Mouse (Mus musculus) E14TG2a.4 (cell line): ENCODE measurements around the gene Fam83g.

Experiments used
- H3K27me3 ChIP-seq: 2 replicates; pipeline ENCODE4 v1.6.1; 2014; ENCODE audit warnings: low read length, control low read depth; ENCODE audit not compliant: insufficient read depth
- H3K36me3 ChIP-seq: 2 replicates; pipeline ENCODE4 v1.6.1; 2014; ENCODE audit warnings: low read length, control low read depth; ENCODE audit not compliant: insufficient read depth
- H3K4me1 ChIP-seq: replicated peaks from 2 replicates; pipeline ENCODE4 v1.6.1; 2014; ENCODE audit warnings: low read depth, low read length, control low read depth
- H3K4me3 ChIP-seq: replicated peaks from 2 replicates; pipeline ENCODE4 v1.5.1; 2014; ENCODE audit warnings: mild to moderate bottlenecking, low read length
- H3K9me3 ChIP-seq: 2 replicates; pipeline ENCODE4 v1.6.1; 2014; ENCODE audit warnings: low read length, control low read depth
- CTCF ChIP-seq: conservative IDR thresholded peaks from 2 replicates; pipeline ENCODE4 v1.5.1; 2014; ENCODE audit warnings: low read length
- NANOG ChIP-seq: IDR thresholded peaks from 2 replicates; pipeline ENCODE4 v1.6.1; 2014; ENCODE audit warnings: borderline replicate concordance, low read length, mixed read lengths
- POU5F1 ChIP-seq: IDR thresholded peaks from 2 replicates; pipeline ENCODE4 v1.6.1; 2014; ENCODE audit warnings: low read length, borderline replicate concordance

Fam83g gene

DNA sequence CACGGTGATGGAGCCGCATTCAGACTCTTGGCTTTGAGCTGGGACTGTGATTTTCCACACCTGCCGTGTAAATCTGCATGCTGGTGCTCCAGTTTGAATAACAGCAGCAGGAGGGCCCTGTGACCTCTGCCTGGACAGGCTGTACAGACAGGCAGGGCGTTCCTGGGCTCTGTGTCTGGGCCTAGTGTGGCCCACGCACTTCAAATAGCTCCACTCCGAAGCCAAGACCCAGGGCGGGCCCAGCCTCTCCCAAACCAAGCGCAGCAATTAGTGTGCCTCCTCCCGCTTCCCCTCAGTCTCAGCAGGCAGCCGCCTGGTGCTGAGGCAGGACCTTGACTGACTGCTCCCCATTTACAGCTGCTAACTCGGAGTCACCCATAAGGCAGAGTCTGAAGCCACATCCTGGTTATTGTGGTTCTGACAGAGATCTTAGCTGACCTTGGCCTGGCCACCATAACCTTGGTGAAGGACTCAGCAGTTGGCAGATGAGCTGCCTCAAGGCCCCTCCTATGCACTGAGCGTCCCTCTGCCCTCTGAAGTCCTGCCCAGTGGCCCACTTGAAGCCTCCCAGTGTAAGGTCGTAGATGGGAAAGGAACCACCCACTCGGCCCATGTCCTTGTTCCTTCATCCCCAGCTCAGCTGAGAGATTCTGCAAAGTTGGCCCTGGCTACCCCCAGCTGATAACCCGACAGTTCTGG lies 29.4 kb downstream of the Fam83g start:
- TF ChIP-seq POU5F1 (no peak), NANOG (no peak), CTCF (no peak; the same call in 1 of the 2 replicates)
- Histone ChIP-seq H3K27me3 (peaks cover 39% of the 10 kb centered on the region), H3K4me3 (no peak overlapping the region), H3K9me3 (no peaks in the 10 kb centered on the region), H3K36me3 (no peaks in the 10 kb centered on the region), H3K4me1 (peaks cover 35% of the 10 kb centered on the region)

DNA sequence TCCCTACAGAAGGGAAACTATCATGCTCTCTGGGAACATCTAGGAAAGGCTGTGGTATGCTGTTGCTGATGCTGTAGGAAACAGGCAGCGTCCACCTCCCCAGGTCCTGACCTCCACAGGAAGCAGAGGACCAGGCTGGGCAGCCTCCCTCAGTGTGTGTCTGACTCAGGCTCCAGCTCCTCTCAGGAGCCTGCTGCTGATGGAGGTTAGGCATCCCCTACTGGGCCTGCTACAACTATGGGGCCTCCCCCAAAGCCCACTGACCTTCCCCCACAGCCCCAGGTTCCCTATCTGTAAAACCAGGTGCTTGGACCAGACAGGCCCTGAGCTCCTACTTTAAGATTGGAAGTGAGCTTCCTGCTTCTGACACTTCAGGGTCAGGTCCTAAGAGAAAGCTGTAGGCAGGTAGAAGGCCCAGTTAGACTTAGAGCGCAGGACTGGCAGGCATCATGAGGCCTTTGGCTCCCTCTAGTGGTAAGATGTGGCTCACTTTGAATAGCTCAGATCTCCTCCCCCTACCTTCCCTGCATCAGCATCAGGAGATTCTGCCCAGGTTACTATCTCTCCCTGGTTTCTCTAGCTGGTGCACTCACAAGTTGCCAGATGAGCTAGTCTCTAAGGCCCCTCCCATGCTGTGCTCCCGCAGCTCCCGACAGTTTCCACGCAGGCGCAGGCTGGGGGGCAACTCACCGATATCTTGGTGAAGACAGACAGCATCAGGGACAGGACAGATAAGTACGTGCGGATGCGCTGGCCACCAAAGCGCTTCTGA lies 30.6 kb downstream of the Fam83g start:
- Histone ChIP-seq H3K4me3 (no peak overlapping the region), H3K36me3 (no peaks in the 10 kb centered on the region)

DNA sequence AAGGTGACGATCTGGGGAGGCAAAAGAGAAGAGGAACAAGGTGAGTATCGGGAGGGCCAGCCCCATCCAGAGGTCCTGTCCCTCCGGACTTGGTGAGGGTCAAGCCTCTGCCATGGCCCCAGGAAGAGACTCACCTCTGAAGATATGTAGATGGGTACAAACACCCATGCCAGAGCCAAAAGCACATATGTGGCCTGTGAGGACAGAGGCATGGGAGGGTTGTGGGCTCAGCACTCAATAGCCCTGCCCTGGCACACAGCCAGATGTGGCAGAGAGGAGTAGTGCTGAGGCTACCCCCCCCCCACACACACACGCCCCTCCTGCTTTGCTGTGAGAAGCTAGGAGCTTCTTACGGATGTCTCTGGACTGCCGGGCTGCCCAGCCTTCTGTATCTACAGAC lies 31.2 kb downstream of the Fam83g start:
- no peak for TF ChIP-seq NANOG
- TF ChIP-seq POU5F1, result no peak
- no peak for TF ChIP-seq CTCF

More for the DNA sequence above, 30.6 kb downstream of the Fam83g start:
- Histone ChIP-seq H3K4me1 (peaks cover 23% of the 10 kb centered on the region), H3K9me3 (no peaks in the 10 kb centered on the region), H3K27me3 (peaks cover 39% of the 10 kb centered on the region)
- TF ChIP-seq NANOG (no peak), CTCF (peak; percentile 66), POU5F1 (no peak)

DNA sequence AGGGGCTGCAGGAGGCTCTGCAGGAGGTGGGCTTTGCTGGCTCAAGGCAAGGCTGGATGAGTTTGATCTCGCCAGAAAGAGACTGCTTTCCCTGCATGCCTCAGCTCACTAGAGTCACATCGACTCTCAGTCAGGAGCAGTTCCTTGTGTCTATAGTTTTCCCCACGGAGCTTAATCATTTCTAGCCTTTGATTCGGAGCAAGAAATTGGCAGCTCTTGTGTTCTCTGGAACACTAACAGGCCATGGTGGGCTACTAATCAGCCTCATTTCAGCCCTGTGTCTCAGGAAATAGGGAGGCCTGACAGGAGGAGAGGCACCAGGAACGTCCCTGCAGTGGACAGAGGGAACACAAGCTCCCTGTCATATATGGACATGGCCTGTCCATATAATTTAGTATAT lies 34.1 kb downstream of the Fam83g start:
- Histone ChIP-seq H3K27me3 (peaks cover 10% of the 10 kb centered on the region), H3K9me3 (no peaks in the 10 kb centered on the region), H3K4me3 (no peak overlapping the region), H3K36me3 (no peaks in the 10 kb centered on the region), H3K4me1 (peaks cover 15% of the 10 kb centered on the region)
- TF ChIP-seq NANOG, result no peak
- no peak for TF ChIP-seq CTCF
- TF ChIP-seq POU5F1, result no peak

More for the DNA sequence above, 31.2 kb downstream of the Fam83g start:
- H3K4me1 ChIP-seq, result peaks cover 21% of the 10 kb centered on the region
- H3K9me3 ChIP-seq, result no peaks in the 10 kb centered on the region
- H3K4me3 ChIP-seq, result no peak overlapping the region
- no peaks in the 10 kb centered on the region for H3K36me3 ChIP-seq
- peaks cover 38% of the 10 kb centered on the region for H3K27me3 ChIP-seq

DNA sequence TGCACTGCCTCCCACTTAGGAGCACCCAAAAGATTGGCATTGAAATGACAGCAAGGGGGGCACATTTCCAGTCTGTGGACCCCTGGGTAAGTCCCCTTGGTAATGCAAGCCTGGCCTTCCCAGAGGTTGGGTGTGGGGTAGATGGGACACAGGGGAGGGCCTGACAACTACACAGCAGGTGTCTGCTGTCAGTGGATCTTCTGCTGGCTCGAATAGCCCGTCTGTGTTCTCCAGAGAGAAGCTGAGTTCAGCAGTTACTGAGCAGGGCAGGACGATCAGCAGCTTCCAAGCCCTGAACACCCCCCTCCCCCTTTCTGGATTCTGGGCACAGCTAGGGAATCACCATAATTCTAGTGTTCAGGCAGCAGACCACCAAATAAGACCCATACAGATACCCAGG lies 35.5 kb downstream of the Fam83g start:
- Histone ChIP-seq H3K9me3 (no peaks in the 10 kb centered on the region), H3K4me1 (peaks cover 1% of the 10 kb centered on the region; the same call in 1 of the 2 replicates), H3K36me3 (no peaks in the 10 kb centered on the region), H3K27me3 (no peaks in the 10 kb centered on the region; the same call in 1 of the 2 replicates), H3K4me3 (no peak overlapping the region)
- TF ChIP-seq NANOG (no peak), POU5F1 (no peak)

- no peaks in the 10 kb centered on the region for H3K27me3 ChIP-seq
- TF ChIP-seq NANOG, result no peak
- no peak for TF ChIP-seq POU5F1
- TF ChIP-seq CTCF, result no peak
- H3K4me3 ChIP-seq, result no peak overlapping the region
- H3K9me3 ChIP-seq, result no peaks in the 10 kb centered on the region
- no peaks in the 10 kb centered on the region for H3K4me1 ChIP-seq
- no peaks in the 10 kb centered on the region for H3K36me3 ChIP-seq
Observed at GRCm38 (mm10) chr11:61719826-61720225, 35.9 kb downstream of the Fam83g start.

DNA sequence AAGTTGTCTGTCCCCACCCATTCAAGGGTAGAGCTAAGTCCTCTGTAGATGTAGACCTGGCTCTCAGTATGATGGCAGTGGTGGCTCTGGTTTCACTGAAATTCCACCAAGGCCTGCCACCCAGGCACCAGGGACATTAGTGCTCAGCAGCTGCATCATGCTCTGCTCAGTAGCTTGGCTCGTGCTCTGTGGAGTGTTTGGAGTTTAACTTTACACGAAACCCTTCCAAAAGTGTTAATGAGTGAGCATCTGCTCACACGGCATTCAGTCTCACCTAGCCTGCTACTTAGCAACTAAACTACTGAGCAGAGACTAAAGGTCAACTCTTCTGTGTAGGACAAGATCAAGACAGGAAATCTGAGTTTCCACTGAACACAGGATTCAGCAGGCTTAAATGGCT lies 36.7 kb downstream of the Fam83g start, which contains the start of gene Slc5a10:
Gene Slc5a10 (minus strand): TSS at position 191 of the 400 bp plus-strand sequence.
- TF ChIP-seq POU5F1 (no peak), NANOG (no peak), CTCF (no peak)
- Histone ChIP-seq H3K4me1 (no peaks in the 10 kb centered on the region), H3K27me3 (no peaks in the 10 kb centered on the region), H3K4me3 (no peak within 1 kb of the TSS), H3K36me3 (no peaks in the 10 kb centered on the region), H3K9me3 (no peaks in the 10 kb centered on the region)

- Histone ChIP-seq H3K4me3 (no peak overlapping the region), H3K4me1 (no peaks in the 10 kb centered on the region), H3K27me3 (no peaks in the 10 kb centered on the region), H3K36me3 (peaks cover 10% of the 10 kb centered on the region), H3K9me3 (no peaks in the 10 kb centered on the region)
- no peak for TF ChIP-seq POU5F1
Observed at GRCm38 (mm10) chr11:61722077-61722476, 38.2 kb downstream of the Fam83g start.

- Histone ChIP-seq H3K4me1 (no peaks in the 10 kb centered on the region), H3K36me3 (peaks cover 67% of the 10 kb centered on the region), H3K9me3 (no peaks in the 10 kb centered on the region), H3K4me3 (no peak overlapping the region), H3K27me3 (no peaks in the 10 kb centered on the region)
- no peak for TF ChIP-seq POU5F1
- TF ChIP-seq CTCF, result no peak
- no peak for TF ChIP-seq NANOG
Observed at GRCm38 (mm10) chr11:61728037-61728436, 44.1 kb downstream of the Fam83g start.
